Mouse (Mus musculus): ENCODE data around the gene Tns2.

DNA sequence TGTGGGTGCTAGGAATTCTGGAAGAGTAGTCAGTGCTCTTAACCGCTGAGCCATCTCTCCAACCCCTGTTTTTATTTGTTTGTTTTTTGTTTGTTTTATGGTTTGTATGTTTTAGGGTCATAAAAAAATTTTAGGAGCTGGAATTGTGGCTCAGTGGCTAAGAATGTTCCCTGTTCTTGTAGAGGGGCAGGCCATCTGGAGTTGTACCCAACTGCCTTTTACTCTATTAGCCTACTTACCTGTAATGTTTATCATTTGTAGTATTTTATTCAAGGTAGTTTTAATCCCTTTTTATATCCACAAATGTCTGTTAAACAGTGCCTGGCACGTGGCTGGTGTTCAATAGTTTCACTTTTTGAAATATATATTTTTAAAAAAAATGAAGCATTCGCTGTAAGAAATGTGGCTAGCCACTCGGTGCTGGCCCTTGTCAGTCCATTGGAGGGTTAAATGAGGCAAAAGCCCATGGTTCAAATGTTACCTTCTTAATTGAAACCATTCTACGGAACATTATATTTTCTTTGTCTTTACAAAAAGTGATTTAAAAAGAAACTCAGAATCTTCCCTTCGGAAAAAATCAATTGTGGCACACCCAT, 27.2 kb upstream of the Tns2 start:
- TF ChIP-seq CTCF (IDR thresholded peaks at IDR 0.05; ENCODE audit: low read depth) (no peak), EP300 (optimal IDR thresholded peaks at IDR 0.05) (no peak)
